Mouse (Mus musculus): ENCODE measurements at regions not wholly inside any gene's neighbourhood (a gene's known extent, or its start where the extent isn't known, plus 50 kb on each side); places are given as distances from the start of the nearest gene placed in this dataset.
"Not testable (repeated sequence)": the region's sequence is repeated elsewhere in the genome, so short reads cannot be mapped to it uniquely, and the experiment has no call there.

DNA sequence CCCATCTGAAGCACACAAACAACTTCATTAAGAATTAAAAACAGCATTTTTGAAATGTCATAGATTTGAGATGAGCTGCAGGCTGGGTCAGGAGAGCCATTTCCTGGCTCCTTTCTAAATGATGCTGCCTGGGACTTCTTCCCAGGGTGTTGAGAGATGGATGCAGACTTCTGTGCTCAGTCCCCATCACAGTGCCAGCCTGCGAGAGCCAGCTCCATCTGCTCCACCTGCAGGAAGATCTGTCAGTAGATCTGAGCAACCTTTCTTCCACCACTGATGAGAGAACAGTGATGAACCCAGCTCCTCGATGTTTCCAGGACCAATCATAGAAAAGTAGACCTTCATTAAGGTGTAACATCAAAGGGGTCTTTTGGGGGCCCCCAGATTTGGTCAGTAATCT is 273.8 kb upstream of the Trpc7 start:
- no peak for DNase-seq

DNA sequence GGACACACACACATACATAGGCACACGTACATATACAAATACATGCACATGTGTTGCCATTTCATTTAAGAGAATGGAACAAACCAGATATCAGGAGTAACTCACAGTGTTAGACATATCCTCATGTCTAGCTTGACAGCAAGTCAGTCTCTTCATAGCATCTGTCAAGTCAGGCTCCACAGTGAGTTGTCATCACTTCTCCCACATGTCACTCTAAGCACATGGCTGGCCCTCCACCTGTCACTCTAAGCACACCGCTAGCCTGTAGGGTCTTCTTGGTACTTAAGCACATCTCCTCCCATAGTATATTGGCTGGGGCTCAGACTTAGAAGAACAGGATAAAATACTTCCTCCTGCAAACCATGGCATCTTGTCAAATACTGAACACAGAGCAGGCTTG is 269.6 kb upstream of the Trpc7 start:
- DNase-seq: no peak

DNA sequence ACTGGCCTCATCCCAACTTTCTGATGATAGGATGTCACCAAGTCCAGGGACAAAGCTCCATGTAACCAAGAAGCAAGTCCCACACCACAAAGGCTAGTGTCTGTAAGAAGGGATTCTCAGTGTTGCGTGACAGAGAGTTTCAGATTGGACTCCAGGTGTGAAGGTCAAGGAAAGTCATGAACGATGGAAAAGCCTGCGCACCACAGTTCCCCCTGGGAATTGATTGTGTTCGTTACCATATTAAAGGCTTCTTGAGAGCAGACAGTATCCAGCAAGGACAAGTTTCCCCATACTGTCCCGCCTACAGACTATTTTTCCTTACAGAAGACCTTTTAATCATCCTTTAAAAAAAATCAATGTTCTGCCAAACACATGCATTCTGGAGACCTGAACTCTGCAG is 257.0 kb upstream of the Trpc7 start:
- no peak for DNase-seq

DNA sequence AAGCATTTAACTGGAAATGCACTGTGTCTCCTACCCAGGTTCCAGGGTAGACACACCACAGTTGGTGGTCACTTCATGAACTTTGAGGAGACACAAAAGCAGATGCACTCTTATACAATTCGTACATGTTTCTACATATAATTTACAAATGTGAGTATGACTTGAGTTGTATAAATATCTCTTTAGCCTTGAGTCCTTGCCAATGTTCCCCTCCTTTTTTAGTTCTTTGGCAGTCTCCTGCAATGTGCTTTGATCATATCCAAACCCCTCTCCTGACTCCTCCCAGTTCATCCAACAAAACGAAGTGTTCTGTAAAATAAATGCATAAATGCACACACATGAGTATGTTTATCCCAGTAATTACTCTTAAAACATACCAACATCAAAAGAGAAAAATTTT is 251.8 kb upstream of the Trpc7 start:
- no peak for DNase-seq

DNA sequence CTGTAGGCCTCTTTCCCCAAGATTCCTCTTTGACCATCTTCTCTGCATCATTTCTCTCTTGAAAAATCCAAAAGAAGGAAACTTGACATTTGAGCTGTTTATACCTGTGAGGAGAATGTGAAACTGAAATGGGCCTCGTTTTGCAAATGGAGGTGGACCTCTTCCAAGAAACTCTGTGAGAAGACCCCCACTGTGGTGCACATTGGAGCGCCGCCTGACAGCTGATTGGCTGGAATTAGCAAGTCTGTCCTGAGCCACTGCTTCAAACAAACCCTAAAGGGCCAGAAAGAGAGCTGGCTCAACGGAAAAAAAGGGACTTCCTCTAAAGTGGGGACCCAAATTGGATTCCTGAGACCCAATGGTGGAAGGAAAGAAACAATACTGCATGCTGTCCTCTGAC is 250.9 kb upstream of the Trpc7 start:
- no peak for DNase-seq

DNA sequence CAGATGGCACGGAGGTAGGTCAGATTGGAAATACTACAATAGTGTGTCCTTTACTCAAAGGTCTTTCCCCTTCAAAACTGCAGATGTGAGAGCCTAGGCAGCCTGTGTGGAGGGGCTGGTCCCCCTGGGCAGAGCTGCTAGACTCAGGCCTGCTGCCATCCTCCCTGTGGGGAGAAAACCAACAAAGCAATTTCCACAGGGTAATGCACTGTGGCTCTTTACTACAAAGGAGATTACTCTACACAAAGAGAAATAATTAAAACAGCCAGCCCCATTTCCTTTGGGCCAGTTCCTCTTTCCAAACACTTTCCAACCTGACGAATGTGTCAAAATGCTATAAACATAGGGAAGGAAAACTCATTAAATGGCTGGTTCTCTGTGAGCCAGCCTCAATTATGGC is 250.0 kb upstream of the Trpc7 start:
- no peak for DNase-seq

DNA sequence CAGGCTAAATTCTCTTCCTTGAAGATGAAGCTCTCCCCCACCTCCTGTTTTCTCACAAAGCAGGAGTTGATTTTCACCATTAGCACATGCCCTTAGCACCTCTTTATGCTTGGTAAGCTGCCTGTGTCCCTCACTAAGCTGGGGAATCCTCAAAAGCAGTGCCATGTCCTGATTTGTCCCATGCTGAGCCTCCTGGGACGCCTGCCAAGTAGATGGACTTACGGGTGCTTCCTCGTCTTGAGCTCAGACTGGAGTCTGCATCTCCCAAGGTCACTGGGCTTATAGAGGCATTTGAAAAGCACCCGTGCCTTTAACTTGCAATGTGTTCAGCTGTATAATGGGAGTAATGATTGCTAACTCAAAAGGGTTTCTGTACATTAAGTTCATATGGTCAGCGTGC is 247.1 kb upstream of the Trpc7 start:
- no peak for DNase-seq

DNA sequence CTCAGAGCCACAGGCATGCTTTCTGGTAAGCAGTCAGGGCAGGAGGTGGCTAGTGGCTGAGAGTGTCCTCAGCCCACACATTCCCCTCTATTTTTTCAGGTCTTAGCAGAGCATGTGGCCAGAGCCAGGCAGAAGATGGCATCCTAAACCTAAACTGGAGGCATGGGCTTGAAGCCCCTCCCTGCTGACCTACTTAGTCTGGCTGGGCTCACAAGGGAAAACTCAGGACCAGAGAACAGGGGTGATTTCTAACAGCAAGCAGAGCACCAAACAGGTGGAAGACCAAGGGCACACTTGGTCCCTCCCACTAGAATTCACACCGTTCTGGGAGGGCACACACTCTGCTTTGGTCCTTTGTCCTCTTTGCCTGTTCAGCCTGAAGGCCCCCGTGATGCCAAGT is 246.6 kb upstream of the Trpc7 start:
- DNase-seq: no peak

DNA sequence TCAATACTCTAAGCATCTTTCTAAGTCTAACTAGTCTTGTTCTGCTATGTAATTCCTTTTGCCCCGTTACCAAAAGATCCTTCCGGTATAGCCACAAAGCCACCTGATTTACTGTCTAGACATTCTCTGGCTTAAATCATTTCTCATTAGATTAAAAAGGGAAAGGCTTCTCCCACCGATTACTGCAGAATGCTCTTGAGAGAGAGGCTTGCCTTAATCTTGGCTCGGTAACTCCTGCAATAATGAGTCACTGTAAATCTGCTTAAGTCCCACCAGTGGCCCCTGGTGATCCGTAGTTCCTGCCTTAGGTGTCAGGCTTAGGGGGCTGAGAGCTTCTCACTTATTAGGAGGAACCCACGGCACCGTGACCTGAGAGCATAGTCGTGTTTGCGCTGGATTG is 220.1 kb upstream of the Trpc7 start:
- no peak for DNase-seq

DNA sequence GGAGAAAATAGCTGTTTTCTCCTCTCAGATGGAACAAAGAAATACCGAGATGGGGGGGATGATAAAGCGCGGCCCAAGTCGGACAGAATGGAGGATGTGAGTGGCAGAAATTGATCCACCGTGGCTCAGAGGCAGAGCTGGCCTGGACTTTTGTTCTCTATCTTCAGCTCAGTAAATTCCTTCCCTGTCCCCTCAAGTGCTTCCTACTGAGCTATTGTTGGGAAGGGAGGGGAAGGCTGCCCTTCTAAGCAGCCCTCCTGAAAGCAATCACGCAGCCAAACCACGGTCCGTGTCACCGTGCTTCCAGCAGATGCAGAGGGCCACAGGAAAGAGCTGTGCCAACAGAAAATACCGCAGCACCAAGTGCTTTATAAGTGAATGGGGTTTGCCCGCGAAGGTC is 212.2 kb upstream of the Trpc7 start:
- no peak for DNase-seq

DNA sequence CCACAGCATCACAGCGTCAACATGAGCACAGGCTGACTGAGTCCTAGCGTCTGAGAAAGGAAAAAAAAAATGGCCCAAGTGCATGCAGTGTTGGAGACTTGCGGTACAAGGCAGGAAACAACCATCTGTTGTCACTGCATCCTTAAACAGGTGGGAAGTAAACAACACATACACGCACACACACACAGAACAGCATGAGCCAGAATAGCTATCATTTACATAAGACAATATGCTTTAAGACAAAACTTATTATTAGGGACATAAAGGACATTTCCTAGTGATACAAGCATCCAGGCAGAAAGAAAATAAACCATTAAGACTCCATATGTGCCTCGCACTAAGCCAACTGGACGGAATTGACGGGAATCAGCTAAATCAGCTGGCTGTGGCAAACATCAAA is 203.8 kb upstream of the Trpc7 start:
- no peak for DNase-seq

DNA sequence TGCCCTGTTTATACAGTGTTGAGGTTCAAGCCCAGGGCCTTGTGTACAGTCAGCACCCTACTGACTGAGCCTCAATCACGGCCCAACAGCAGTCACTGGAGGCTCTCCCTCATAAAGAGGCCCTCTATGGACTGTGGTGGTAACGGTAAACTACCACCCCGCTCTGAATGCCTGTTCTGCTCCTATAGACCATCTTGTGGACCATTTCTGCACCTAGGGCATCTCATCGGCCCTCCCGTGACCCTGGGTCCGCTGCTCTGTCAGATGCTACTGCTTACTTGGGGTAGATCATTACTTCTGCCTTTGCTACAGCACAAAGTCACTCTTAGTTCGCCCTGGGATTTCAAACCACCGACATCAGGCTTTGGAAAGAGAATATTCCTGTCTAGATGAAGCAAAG is 196.1 kb upstream of the Trpc7 start:
- DNase-seq: no peak

DNA sequence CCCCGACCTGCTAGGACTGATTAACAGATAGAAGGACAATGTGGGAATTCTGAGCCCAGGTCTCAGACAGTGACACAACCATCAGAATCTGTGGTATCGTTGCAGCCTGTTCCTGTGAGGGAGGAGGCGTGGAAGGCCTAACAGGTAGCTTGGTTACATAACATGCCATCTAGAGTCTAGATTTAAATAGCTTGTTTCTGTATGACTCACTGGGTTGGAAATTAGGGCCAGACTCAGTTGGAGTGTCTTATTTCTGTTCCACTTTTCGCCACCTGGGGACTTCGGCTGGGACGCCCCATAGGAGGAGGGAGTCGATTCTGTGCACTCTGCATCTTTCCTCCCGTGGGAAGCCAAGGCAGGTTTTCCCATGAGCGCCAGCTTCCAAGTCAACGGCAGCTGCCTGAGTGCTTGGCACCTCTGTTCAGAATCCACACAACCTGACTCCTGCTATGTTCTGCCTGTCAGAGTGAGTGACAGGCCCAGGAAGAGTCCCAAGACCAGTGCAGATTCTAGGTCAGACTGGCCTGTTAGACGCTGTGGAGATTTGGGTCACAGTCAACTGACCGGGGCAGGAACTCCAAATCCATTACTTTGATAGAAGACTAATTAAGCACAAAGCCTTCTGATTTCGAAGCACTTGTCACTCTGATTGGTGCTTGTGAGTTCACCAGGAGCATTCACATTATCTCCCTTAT is 193.7 kb upstream of the Trpc7 start:
- no peak for DNase-seq

DNA sequence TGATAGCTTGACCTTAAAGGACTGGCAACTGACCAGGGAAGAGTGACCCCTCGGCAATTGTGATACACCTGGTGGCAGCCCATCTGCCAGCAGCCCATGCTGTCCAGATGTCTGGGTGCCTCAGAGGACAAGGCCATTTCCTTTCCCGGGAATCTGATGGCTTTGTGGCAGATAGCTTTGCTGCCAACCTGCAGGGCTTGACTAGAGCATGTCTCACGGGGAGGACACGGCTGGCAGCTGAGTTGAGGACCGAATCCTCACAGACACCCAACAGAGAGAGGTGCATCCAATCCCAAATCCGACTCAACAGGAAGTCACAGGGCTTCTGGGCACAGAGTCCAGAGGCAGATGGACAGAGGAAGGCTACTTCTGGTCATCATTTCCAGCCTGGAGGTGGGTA is 192.2 kb upstream of the Trpc7 start:
- DNase-seq: no peak

DNA sequence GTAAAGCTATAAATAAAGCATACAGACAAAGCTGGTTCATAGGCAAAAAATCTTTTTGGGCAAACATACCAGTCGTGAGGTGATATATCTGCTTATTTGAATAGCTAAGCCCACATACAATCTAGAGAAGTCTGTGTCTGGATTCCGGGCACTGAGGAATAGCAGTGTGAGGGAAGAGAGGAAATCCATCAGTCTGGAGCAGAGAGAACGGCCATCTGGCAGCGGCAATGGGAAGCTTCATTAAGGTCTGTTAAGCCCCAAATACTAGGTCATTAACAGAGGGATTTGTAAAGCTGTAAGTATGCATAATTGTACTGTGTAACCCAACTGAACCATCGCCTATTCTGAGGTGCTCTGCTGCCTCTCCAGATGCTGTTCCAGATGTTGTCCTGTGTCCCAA is 191.6 kb upstream of the Trpc7 start:
- no peak for DNase-seq

DNA sequence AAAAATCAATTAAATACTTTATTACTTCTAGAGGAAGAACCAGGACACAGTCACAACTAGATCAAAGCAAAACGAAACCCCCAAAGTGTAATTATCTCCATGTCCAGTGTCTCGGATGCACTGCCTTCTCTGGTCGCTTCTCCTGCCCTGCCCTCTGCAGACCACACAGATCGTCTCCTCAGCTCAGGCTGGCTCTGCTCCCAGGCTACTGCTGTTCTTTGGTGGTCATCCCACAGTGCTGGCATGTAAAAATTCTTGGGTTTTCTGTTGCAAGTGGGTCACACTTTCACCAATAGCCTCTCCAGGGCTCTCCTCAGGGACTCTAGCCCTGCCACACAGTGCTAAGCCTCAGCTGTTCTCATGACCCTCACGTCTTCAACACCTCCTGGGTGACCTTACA is 188.0 kb upstream of the Trpc7 start:
- no peak for DNase-seq

DNA sequence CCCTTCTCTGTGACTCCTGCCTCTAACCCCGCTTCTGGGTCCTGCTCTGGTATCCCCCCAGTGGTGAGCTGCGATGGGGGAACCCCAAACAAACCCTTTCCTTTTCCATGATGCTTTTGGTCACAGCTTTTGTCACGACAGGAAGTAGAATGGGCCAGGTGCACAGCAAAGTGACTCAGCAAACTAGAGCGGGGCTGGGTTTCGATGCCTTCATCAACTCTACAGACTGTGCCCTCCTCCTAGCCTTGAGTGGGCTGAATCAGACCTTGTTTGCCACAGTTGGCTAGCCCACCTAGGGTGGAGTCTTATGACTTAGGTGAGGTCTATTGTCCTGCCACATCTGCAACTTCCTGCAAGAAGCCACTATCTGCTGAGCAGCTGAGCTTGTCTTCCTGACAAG is 174.7 kb upstream of the Trpc7 start:
- DNase-seq: no peak

DNA sequence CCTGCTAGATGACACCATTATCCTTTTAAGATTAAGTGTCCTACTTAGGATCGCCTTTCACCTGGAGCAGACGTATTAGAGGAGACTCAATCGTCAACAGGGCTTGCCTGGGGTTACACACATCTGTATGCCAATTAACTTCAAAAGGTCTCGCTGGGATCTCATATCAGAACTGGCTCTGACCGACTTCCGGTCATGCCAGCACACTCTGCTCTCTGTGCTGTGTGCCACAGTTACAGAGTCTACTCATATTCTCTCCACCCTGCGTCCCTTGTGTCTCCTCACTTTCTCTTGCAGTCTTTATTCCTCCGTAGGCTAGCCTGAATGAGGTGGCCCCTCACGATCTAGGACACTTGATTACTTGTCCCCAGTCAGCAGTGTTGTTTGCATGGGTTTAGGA is 165.9 kb upstream of the Trpc7 start:
- DNase-seq: no peak

DNA sequence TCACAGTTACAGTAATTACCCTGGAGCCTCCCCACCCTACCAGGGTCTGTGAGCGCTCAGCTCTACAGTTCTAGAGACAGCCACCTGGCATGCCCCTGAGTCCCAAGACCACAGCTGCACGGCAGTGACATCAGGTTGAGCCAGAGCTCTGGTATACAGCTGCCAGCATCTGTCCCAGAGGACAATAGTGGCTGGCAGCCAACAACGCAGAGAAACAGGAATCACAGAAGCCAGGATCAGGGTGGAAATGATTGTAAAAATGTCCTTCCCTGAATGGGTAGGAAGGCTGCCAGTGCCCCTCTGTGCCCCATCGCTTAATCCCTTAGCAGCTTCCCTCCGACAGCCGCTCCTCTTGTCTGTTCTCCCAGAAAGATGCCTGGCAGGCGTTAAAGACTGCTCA is 165.3 kb upstream of the Trpc7 start:
- no peak for DNase-seq

DNA sequence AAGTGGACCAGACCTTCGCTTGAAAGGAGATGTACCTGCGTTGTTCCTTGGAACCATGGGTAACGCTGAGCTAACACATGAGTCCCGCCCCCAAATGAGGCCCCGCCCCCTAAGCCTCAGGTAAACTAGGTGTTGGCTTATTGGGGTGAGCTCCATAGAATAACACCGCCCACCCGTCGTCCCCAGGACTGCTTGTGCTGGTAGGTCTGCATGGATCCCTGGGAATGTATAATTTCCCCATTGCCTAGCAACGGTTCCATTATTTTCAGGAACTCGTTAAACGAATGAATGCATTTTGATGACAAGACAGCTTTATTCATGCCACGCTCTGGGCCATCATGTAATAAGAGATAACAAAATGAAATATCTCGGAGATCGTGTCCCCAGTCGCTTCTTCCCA is 161.0 kb upstream of the Trpc7 start:
- DNase-seq: no peak

DNA sequence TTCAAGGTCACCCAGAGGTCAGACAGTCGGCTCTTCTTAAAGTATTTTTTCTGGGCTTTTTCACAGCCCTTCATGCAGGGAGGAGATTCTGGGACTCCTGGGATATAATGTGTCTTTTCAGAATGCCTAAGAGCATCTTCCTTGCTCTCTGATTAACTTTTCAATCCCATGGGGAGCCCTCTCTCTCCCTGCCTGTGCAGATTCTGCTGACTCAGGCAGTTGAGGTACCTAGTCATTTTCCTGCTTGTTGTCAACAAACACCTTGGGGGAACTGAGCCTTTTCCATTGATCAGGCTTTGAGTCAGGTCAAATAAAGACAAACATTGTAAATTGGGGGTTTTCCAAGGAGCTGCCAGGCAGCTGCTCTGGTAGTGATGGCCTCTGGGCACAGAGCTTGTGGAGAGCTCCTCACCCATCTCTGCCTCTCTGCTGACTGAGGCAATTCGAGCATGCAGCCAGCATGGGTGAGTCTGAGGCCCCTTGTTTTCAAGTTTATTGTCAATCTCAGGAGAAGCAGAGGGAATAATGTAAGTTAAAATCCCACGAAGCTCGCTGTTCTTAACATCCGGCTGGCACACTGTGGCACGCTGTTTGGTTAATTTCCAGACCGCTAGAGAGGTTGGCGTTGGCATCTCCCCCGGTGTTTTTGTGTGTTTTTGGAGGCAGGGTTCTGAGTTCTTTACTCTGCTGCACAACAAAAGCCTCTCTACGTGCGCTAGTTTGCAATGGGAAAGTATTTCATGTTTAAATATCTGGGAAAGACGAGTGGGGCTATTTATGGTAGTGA is 159.8 kb upstream of the Trpc7 start:
- no peak for DNase-seq

DNA sequence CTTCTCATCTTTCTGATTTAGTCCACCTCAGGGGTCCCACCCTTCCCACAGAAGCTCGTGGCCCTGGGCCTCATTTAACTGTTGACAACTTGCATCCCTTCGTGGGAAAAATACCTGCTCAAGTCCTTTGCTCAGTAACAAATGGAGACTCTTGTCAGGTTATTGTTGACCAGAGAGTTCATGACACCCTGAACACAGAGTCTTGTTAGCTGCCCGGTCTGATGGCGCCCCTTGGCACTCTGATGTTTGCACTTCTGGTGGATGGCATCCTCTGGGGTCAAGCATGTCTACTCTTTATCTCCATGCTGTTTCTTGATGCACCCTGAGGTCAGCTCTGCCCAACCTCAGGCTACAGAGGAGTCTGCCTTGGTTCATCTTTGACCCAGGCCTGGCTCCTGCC is 157.6 kb upstream of the Trpc7 start:
- no peak for DNase-seq

DNA sequence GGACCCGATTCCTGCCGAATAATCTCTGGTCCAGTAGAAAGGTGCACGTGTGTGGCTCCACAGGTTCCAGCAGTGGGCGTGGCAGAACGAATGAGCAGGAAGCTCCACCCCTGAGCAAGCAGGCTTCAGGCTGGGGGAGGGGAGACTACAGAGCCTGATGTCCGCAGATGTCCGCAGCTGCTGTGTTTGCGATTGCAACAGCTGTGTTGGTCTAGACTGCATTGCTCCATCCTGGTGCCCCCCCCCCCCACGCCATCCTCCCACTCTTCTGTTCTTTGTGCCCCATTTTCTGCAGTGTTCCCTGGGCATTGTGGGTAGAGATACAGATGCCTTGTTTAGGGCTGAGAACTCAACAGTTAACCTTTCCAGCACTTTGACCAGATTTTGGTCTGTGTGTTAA is 150.3 kb upstream of the Trpc7 start:
- DNase-seq: not testable (repeated sequence)

DNA sequence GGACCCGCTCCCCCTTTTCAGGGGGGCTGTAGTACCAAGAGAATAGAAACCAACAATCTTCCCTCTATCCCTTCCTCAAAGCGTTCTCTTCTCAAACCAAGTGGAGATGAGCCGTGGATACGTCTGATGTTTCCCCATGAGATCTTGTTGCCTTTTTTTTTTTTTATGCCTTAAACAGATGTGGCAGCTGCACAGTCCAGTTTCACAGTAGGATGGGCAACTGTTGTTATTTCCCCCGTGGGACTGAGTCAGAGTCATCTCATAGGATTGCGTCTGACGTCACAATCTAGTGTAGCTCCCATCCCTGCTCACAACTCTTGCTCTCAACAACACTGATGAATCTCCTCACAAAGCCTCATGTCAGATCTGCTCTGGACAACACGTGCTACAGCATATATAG is 148.7 kb upstream of the Trpc7 start:
- no peak for DNase-seq

Data from kidney, adult 8-10 months (tissue).